Mouse (Mus musculus) mesoderm, embryonic 11.5 days (tissue): ENCODE results near the gene Hnrnpc.

ENCODE experiments used
- DNase-seq: peaks from one replicate; pipeline ENCODE4 v3.0.0-alpha.2; 2012; ENCODE audit warnings: low read depth, low spot score

Gene Hnrnpc

GRCm38 (mm10) chr14:52024133-52024532 is 79.7 kb downstream of the Hnrnpc start:
- DNase-seq: no peak
